Mouse (Mus musculus): ENCODE data around the gene Rab36. TPM values are rescaled to one million over a fixed set of nuclear protein-coding genes. Genes with fewer than 3 reads are reported as not detected.

Gene Rab36
- total and polyA plus RNA-seq, 2 experiments, result 0.18 to 0.70 TPM

GRCm38 (mm10) chr10:75078174-75079128, 41.6 kb downstream of the Rab36 start:
- H3K27ac ChIP-seq (replicated peaks; ENCODE audit: insufficient read depth, low read depth, low read length), result peak overlapping the region; percentile 65
- no peak for TF ChIP-seq POLR2A (IDR thresholded peaks at IDR 0.05; ENCODE audit: extremely low read depth, insufficient read depth, low read length)
- no peak for TF ChIP-seq CTCF (IDR thresholded peaks at IDR 0.05; ENCODE audit: low read depth, low read length)
- H3K36me3 ChIP-seq (ENCODE audit: control insufficient read depth, insufficient read depth, low read length), result no peaks in the 10 kb centered on the region
- H3K9ac ChIP-seq (ENCODE audit: low read depth, low read length), result no peak overlapping the region
- DNase-seq (ENCODE audit: extremely low read depth, low read depth, low spot score), result peak; percentile 80
- H3K4me3 ChIP-seq (ENCODE audit: insufficient read depth, low read depth, low read length), result no peak overlapping the region
- H3K79me2 ChIP-seq (ENCODE audit: control insufficient read depth, insufficient read depth, low read length), result peaks cover 44% of the 10 kb centered on the region
- WGBS, result 37% methylated on average over 14 of the region's 14 CpGs
- no peaks in the 10 kb centered on the region for H3K27me3 ChIP-seq (ENCODE audit: control insufficient read depth, insufficient read depth, low read length)
- peaks cover 17% of the 10 kb centered on the region for H3K4me1 ChIP-seq (ENCODE audit: control insufficient read depth, insufficient read depth, low read length)

GRCm38 (mm10) chr10:75085330-75085729, 48.5 kb downstream of the Rab36 start:
- TF ChIP-seq CTCF (IDR thresholded peaks at IDR 0.05; ENCODE audit: low read depth, low read length), result no peak
- TF ChIP-seq POLR2A (IDR thresholded peaks at IDR 0.05; ENCODE audit: extremely low read depth, insufficient read depth, low read length), result no peak
- WGBS, result 78% methylated on average over 1 of the region's 1 CpGs
- H3K79me2 ChIP-seq (ENCODE audit: control insufficient read depth, insufficient read depth, low read length), result peaks cover 32% of the 10 kb centered on the region

GRCm38 (mm10) chr10:75088471-75088870, 51.6 kb downstream of the Rab36 start:
- Histone ChIP-seq H3K27me3 (ENCODE audit: control insufficient read depth, insufficient read depth, low read length) (no peaks in the 10 kb centered on the region), H3K79me2 (ENCODE audit: control insufficient read depth, insufficient read depth, low read length) (peaks cover 34% of the 10 kb centered on the region), H3K9ac (ENCODE audit: low read depth, low read length) (no peak overlapping the region), H3K4me3 (ENCODE audit: insufficient read depth, low read depth, low read length) (no peak overlapping the region), H3K27ac (replicated peaks; ENCODE audit: insufficient read depth, low read depth, low read length) (no peak overlapping the region), H3K4me1 (ENCODE audit: control insufficient read depth, insufficient read depth, low read length) (no peaks in the 10 kb centered on the region), H3K36me3 (ENCODE audit: control insufficient read depth, insufficient read depth, low read length) (no peaks in the 10 kb centered on the region)
- 97% methylated on average over 4 of the region's 4 CpGs for WGBS
- no peak for DNase-seq (ENCODE audit: extremely low read depth, low read depth, low spot score)
- no peak for TF ChIP-seq CTCF (IDR thresholded peaks at IDR 0.05; ENCODE audit: low read depth, low read length)
- no peak for TF ChIP-seq POLR2A (IDR thresholded peaks at IDR 0.05; ENCODE audit: extremely low read depth, insufficient read depth, low read length)

More at GRCm38 (mm10) chr10:75085330-75085729, 48.5 kb downstream of the Rab36 start:
- Histone ChIP-seq H3K27me3 (ENCODE audit: control insufficient read depth, insufficient read depth, low read length) (no peaks in the 10 kb centered on the region), H3K4me1 (ENCODE audit: control insufficient read depth, insufficient read depth, low read length) (no peaks in the 10 kb centered on the region), H3K9ac (ENCODE audit: low read depth, low read length) (no peak overlapping the region), H3K27ac (replicated peaks; ENCODE audit: insufficient read depth, low read depth, low read length) (no peak overlapping the region), H3K36me3 (ENCODE audit: control insufficient read depth, insufficient read depth, low read length) (no peaks in the 10 kb centered on the region), H3K4me3 (ENCODE audit: insufficient read depth, low read depth, low read length) (no peak overlapping the region)
- DNase-seq (ENCODE audit: extremely low read depth, low read depth, low spot score), result no peak

GRCm38 (mm10) chr10:75091478-75092152, 54.8 kb downstream of the Rab36 start:
- Histone ChIP-seq H3K27me3 (ENCODE audit: control insufficient read depth, insufficient read depth, low read length) (no peaks in the 10 kb centered on the region), H3K27ac (replicated peaks; ENCODE audit: insufficient read depth, low read depth, low read length) (no peak overlapping the region), H3K9ac (ENCODE audit: low read depth, low read length) (no peak overlapping the region), H3K4me1 (ENCODE audit: control insufficient read depth, insufficient read depth, low read length) (0 out of 2 replicates have a peak, but pooled peaks cover 4% of the 10 kb centered on the region), H3K4me3 (ENCODE audit: insufficient read depth, low read depth, low read length) (no peak overlapping the region), H3K79me2 (ENCODE audit: control insufficient read depth, insufficient read depth, low read length) (peaks cover 44% of the 10 kb centered on the region), H3K36me3 (ENCODE audit: control insufficient read depth, insufficient read depth, low read length) (no peaks in the 10 kb centered on the region)
- 33% methylated on average over 10 of the region's 10 CpGs for WGBS
- peak; percentile 79 for DNase-seq (ENCODE audit: extremely low read depth, low read depth, low spot score)
- TF ChIP-seq POLR2A (IDR thresholded peaks at IDR 0.05; ENCODE audit: extremely low read depth, insufficient read depth, low read length) (no peak), CTCF (IDR thresholded peaks at IDR 0.05; ENCODE audit: low read depth, low read length) (no peak)

- Histone ChIP-seq H3K4me3 (ENCODE audit: insufficient read depth, low read depth, low read length) (no peak overlapping the region), H3K36me3 (ENCODE audit: control insufficient read depth, insufficient read depth, low read length) (no peaks in the 10 kb centered on the region), H3K27me3 (ENCODE audit: control insufficient read depth, insufficient read depth, low read length) (no peaks in the 10 kb centered on the region), H3K79me2 (ENCODE audit: control insufficient read depth, insufficient read depth, low read length) (peaks cover 48% of the 10 kb centered on the region), H3K4me1 (ENCODE audit: control insufficient read depth, insufficient read depth, low read length) (peaks cover 11% of the 10 kb centered on the region), H3K9ac (ENCODE audit: low read depth, low read length) (no peak overlapping the region), H3K27ac (replicated peaks; ENCODE audit: insufficient read depth, low read depth, low read length) (no peak overlapping the region)
- TF ChIP-seq CTCF (IDR thresholded peaks at IDR 0.05; ENCODE audit: low read depth, low read length) (no peak), POLR2A (IDR thresholded peaks at IDR 0.05; ENCODE audit: extremely low read depth, insufficient read depth, low read length) (no peak)
- no peak for DNase-seq (ENCODE audit: extremely low read depth, low read depth, low spot score)
- WGBS, result 87% methylated on average over 22 of the region's 22 CpGs
These were observed 56.6 kb downstream of the Rab36 start for GRCm38 (mm10) chr10:75093252-75093987.
